Mouse (Mus musculus) midbrain, embryonic 13.5 days (tissue): ENCODE results near the gene Borcs7. TPM values are rescaled to one million over a fixed set of nuclear protein-coding genes. Genes with fewer than 3 reads are reported as not detected.

Source experiments
- ATAC-seq: fragments of 200-750 bp; cut with Nextera tagmentation; 2 replicates; pipeline ENCODE4 v1.8.0; 2017; ENCODE audit warnings: mild to moderate bottlenecking, moderate TSS enrichment, moderate library complexity
- H3K27ac ChIP-seq: fragments of 300-500 bp; sonication (generic); 2 replicates; pipeline ENCODE4 v1.5.1; 2015; ENCODE audit warnings: inconsistent platforms, mild to moderate bottlenecking, moderate library complexity
- H3K27me3 ChIP-seq: fragments of 300-500 bp; sonication (generic); 2 replicates; pipeline ENCODE4 v1.6.1; 2015; ENCODE audit warnings: mild to moderate bottlenecking, inconsistent platforms
- H3K36me3 ChIP-seq: fragments of 300-500 bp; sonication (generic); 2 replicates; pipeline ENCODE4 v1.6.1; 2015; ENCODE audit warnings: mild to moderate bottlenecking, inconsistent platforms
- H3K4me1 ChIP-seq: fragments of 300-500 bp; sonication (generic); replicated peaks from 2 replicates; pipeline ENCODE4 v1.6.1; 2015; ENCODE audit warnings: inconsistent platforms
- H3K4me2 ChIP-seq: fragments of 300-500 bp; sonication (generic); replicated peaks from 2 replicates; pipeline ENCODE4 v1.6.1; 2015; ENCODE audit warnings: moderate library complexity, mild to moderate bottlenecking, inconsistent platforms
- H3K4me3 ChIP-seq: fragments of 300-500 bp; sonication (generic); replicated peaks from 2 replicates; pipeline ENCODE4 v1.5.1; 2015; ENCODE audit warnings: mild to moderate bottlenecking, inconsistent platforms
- H3K9ac ChIP-seq: fragments of 300-500 bp; sonication (generic); replicated peaks from 2 replicates; pipeline ENCODE4 v1.6.1; 2015; ENCODE audit warnings: mild to moderate bottlenecking, inconsistent platforms
- H3K9me3 ChIP-seq: fragments of 300-500 bp; sonication (generic); 2 replicates; pipeline ENCODE4 v1.6.1; 2016; ENCODE audit warnings: mild to moderate bottlenecking, inconsistent platforms
- WGBS: fragments of 180-500 bp; shearing (Covaris S2); methylation state at CpG from one replicate; pipeline ENCODE4 v1.1.7; 2015; 5-methylcytosine and 5-hydroxymethylcytosine counted together
- polyA plus RNA-seq: library from polyadenylated mRNA; unstranded; fragments of >200 nt; fragmentation: Nextera tagmentation; extraction: Ambion mirVana; gene quantifications from 2 replicates; pipeline ENCODE4 v1.2.1, GENCODE M21; 2015

Gene Borcs7
- polyA plus RNA-seq, 1 experiment from 2014 or later, result 20.1 TPM

DNA sequence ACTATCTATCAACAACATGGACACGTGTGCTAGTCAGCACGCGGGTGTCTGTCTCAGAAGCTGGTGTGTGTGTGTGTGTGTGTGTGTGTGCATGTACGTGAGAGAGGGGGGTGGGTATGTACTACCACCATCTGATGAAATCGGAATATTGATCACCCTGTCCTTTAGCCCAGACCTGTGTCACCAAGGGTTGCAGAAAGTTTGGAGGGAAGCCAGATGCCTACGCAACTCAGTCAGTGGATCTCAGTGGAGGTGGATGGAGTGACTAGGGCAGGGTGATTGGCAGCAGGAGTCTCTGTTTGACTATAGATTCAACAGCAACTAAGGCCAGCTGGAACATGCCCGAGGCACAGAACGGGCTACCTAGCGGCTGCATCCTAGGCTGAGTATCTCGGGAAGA lies 21.4 kb upstream of the Borcs7 start:
- Histone ChIP-seq H3K27ac (no peak overlapping the region), H3K4me2 (no peak overlapping the region), H3K4me1 (peaks cover 7% of the 10 kb centered on the region), H3K9me3 (no peaks in the 10 kb centered on the region), H3K4me3 (no peak overlapping the region), H3K36me3 (no peaks in the 10 kb centered on the region), H3K9ac (no peak overlapping the region), H3K27me3 (no peaks in the 10 kb centered on the region)
- ATAC-seq, result no peak
- WGBS, result 88% methylated on average over 10 of the region's 10 CpGs

DNA sequence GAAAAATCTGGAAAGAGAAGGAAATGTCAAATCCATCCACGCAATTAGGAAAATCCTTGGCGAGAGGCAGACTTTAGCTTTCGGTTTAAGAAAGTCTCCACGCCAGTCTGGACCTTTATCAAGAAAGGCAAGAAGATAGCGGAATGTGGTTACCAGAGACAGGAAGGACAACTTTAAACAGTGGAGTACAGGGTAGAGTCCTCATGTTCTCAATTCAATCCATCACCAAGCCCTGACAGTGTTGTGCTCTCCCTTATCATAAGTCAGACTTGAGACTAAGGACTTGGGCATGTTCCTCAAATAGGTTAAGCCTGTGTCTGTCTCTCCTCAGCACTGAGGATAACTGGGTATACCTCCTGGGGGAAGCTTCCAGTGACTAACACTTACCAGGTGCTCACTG lies 19.9 kb upstream of the Borcs7 start:
- Histone ChIP-seq H3K4me1 (peaks cover 7% of the 10 kb centered on the region), H3K9ac (no peak overlapping the region), H3K27me3 (no peaks in the 10 kb centered on the region), H3K27ac (no peak overlapping the region), H3K9me3 (no peaks in the 10 kb centered on the region), H3K36me3 (no peaks in the 10 kb centered on the region), H3K4me2 (no peak overlapping the region), H3K4me3 (no peak overlapping the region)
- ATAC-seq, result no peak
- WGBS, result 87% methylated on average over 5 of the region's 5 CpGs

DNA sequence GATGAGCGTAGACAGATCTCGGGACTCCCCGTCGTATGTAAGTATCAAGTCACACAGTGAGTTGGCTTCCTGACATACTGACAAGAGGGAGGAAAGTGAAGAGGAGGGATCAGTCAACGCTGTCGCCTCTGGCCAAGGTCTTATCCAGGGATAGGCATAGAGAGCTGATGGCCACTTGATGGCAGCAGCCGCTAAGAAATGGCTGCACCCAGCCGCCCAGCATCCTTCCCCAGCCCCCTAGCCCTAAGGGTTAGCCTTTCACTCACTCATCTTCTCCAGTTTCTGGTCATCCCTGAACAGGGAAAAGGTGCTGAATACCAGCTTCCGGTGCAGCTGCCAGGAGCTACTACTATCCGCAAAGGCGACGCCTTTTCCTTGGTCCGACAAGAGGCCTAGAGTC lies 19.0 kb upstream of the Borcs7 start:
- peak; percentile 88 for ATAC-seq
- Histone ChIP-seq H3K9me3 (no peaks in the 10 kb centered on the region), H3K27ac (no peak overlapping the region), H3K4me2 (no peak overlapping the region), H3K4me3 (no peak overlapping the region), H3K36me3 (no peaks in the 10 kb centered on the region), H3K9ac (no peak overlapping the region), H3K4me1 (peaks cover 2% of the 10 kb centered on the region), H3K27me3 (no peaks in the 10 kb centered on the region)
- WGBS, result 30% methylated on average over 13 of the region's 13 CpGs

DNA sequence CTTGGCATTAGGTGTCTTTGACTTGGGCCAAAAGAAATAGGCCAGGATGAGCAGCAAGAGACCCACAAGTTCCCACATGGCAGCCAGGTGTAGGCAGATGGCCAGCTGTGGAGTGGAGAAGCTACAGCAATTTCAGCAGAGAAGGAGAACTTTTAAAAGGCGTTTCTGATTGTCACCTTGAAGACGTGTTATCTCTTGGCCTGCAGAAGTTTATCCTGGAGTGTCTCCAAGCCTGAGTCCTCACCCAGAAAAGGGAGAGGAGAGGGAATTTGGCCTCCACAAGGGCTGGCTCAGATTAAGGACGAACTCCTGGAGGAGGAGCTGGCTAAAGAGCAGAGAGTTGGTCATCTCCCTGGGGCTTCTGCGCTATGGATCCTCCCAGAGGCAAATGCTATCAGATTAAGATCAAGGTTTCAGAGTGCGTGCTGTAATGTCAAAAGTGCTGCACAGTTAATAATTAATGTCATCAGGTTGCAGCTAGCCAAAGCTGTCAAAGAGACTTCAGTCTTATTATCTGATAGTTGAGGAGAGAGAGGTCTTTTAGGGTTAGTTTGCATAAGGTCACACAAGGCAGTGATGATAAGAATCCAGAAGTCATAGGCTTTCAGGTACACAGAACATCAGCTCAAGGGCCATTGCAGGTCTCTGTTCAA lies 16.8 kb upstream of the Borcs7 start, which contains the start of gene Cyp17a1:
Cyp17a1 (minus strand) TSS at position 407 of the 653 bp plus-strand sequence.
- 82% methylated on average over 5 of the region's 5 CpGs for WGBS
- no peaks in the 10 kb centered on the region for H3K9me3 ChIP-seq
- H3K9ac ChIP-seq, result no peak within 1 kb of the TSS
- ATAC-seq, result no peak
- no peak within 1 kb of the TSS for H3K4me3 ChIP-seq
- H3K27me3 ChIP-seq, result no peaks in the 10 kb centered on the region
- no peak within 1 kb of the TSS for H3K27ac ChIP-seq
- H3K36me3 ChIP-seq, result no peaks in the 10 kb centered on the region
- no peak within 1 kb of the TSS for H3K4me2 ChIP-seq
- no peaks in the 10 kb centered on the region for H3K4me1 ChIP-seq

- Histone ChIP-seq H3K9me3 (no peaks in the 10 kb centered on the region), H3K27ac (no peak overlapping the region), H3K27me3 (no peaks in the 10 kb centered on the region), H3K9ac (no peak overlapping the region), H3K36me3 (no peaks in the 10 kb centered on the region), H3K4me2 (no peak overlapping the region), H3K4me3 (no peak overlapping the region), H3K4me1 (no peaks in the 10 kb centered on the region)
- ATAC-seq, result no peak
- WGBS, result 82% methylated on average over 3 of the region's 3 CpGs
Measured at GRCm38 (mm10) chr19:46675641-46676040, 14.1 kb upstream of the Borcs7 start.

- no peak overlapping the region for H3K4me2 ChIP-seq
Measured at GRCm38 (mm10) chr19:46679720-46680383, 9.9 kb upstream of the Borcs7 start.

DNA sequence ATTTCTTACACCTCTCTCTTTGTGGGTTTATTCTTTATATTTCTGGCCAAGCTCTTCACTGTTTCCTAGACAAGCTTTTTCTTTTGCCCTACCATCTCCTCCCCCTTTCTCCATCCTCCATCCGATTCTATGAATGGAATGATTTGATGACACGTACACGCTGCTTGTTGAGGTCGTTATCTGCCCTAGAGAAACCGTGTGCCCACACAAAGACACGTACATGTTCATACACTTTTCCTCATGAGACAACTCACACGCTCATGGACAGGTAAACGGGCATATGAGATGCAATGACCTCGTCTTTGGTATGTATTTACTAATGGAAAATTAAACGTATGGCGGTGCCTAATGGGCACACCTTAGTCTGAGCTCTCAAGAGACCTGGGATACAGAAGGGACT lies 681 bp downstream of the Borcs7 start:
- 77% methylated on average over 11 of the region's 11 CpGs for WGBS
- no peaks in the 10 kb centered on the region for H3K27me3 ChIP-seq
- peaks cover 12% of the 10 kb centered on the region for H3K4me1 ChIP-seq

More at GRCm38 (mm10) chr19:46679720-46680383, 9.9 kb upstream of the Borcs7 start:
- no peak for ATAC-seq
- Histone ChIP-seq H3K9me3 (no peaks in the 10 kb centered on the region), H3K27me3 (no peaks in the 10 kb centered on the region), H3K4me3 (no peak overlapping the region), H3K27ac (no peak overlapping the region), H3K36me3 (no peaks in the 10 kb centered on the region), H3K9ac (no peak overlapping the region), H3K4me1 (no peaks in the 10 kb centered on the region)
- 76% methylated on average over 12 of the region's 12 CpGs for WGBS

DNA sequence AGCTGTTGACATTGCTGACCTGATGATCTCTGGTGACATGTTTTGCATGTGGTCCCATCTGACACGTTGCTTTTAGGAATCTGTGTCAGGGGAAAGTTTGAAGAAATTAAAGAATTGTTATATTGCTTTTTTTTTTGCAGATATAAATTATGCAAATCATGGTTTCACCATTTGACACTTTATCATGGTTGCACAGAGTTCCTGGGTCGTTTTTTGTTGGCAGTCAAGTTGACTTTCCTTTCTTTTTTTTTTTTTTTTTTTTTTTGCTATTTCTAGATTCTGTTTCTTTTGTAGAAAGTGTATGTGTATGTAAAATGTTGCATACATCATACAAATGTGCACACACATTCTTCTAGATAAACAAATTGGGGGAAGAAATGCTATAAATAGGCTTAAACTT lies 1.4 kb downstream of the Borcs7 start:
- Histone ChIP-seq H3K4me1 (peaks cover 12% of the 10 kb centered on the region), H3K9ac (no peak overlapping the region), H3K4me2 (peak overlapping the region; percentile 63), H3K4me3 (no peak overlapping the region), H3K27me3 (no peaks in the 10 kb centered on the region), H3K9me3 (no peaks in the 10 kb centered on the region), H3K36me3 (peaks cover 12% of the 10 kb centered on the region), H3K27ac (no peak overlapping the region)
- ATAC-seq, result no peak
- WGBS, result 85% methylated on average over 2 of the region's 2 CpGs

More for the DNA sequence above, 681 bp downstream of the Borcs7 start:
- Histone ChIP-seq H3K36me3 (peaks cover 12% of the 10 kb centered on the region), H3K27ac (peak overlapping the region; percentile 81), H3K4me3 (peak overlapping the region; percentile 70), H3K4me2 (peak overlapping the region; percentile 63), H3K9me3 (no peaks in the 10 kb centered on the region), H3K9ac (peak overlapping the region; percentile 87)
- peak; percentile 41 for ATAC-seq

- H3K4me3 ChIP-seq, result no peak overlapping the region
- H3K4me2 ChIP-seq, result no peak overlapping the region
- H3K27ac ChIP-seq, result no peak overlapping the region
- no peak for ATAC-seq
- no peak overlapping the region for H3K9ac ChIP-seq
- peaks cover 19% of the 10 kb centered on the region for H3K36me3 ChIP-seq
- WGBS, result 90% methylated on average over 4 of the region's 4 CpGs
- H3K9me3 ChIP-seq, result no peaks in the 10 kb centered on the region
- no peaks in the 10 kb centered on the region for H3K27me3 ChIP-seq
- peaks cover 12% of the 10 kb centered on the region for H3K4me1 ChIP-seq
Measured at GRCm38 (mm10) chr19:46693146-46693545, 3.4 kb downstream of the Borcs7 start.

GRCm38 (mm10) chr19:46696482-46696881 lies 6.8 kb downstream of the Borcs7 start:
- H3K4me1 ChIP-seq, result no peaks in the 10 kb centered on the region
- ATAC-seq, result no peak
- 91% methylated on average over 8 of the region's 8 CpGs for WGBS

DNA sequence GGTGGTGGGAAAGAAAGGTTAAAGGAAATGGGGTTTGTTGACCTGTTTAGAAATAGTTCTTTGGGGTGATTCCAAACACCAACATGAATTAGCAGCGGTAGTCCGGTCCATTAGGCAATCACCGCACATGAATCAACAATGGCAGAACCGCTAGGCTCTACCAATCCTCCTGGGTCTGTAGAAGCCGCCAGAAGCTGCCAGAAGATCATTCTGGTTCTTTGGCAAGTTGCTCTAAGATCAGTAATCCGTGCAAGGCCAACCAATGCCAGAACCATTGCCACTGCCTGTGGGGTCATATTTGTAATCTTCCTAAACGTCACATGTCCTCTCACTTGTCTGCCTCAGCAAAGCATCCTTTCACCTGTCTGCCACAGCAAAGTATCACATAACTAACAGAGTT lies 7.2 kb downstream of the Borcs7 start:
- WGBS, result 88% methylated on average over 7 of the region's 7 CpGs
- Histone ChIP-seq H3K9me3 (no peaks in the 10 kb centered on the region), H3K9ac (no peak overlapping the region), H3K4me2 (no peak overlapping the region), H3K36me3 (peaks cover 34% of the 10 kb centered on the region), H3K27me3 (no peaks in the 10 kb centered on the region), H3K4me3 (no peak overlapping the region), H3K27ac (no peak overlapping the region), H3K4me1 (no peaks in the 10 kb centered on the region)
- no peak for ATAC-seq

More at GRCm38 (mm10) chr19:46696482-46696881, 6.8 kb downstream of the Borcs7 start:
- no peaks in the 10 kb centered on the region for H3K27me3 ChIP-seq
- no peaks in the 10 kb centered on the region for H3K9me3 ChIP-seq
- no peak overlapping the region for H3K27ac ChIP-seq
- H3K4me2 ChIP-seq, result no peak overlapping the region
- no peak overlapping the region for H3K9ac ChIP-seq
- H3K36me3 ChIP-seq, result peaks cover 30% of the 10 kb centered on the region
- no peak overlapping the region for H3K4me3 ChIP-seq

- H3K4me2 ChIP-seq, result no peak overlapping the region
- H3K27ac ChIP-seq, result no peak overlapping the region
Measured at GRCm38 (mm10) chr19:46697840-46698517, 8.3 kb downstream of the Borcs7 start.

More at GRCm38 (mm10) chr19:46697840-46698517, 8.3 kb downstream of the Borcs7 start:
- Histone ChIP-seq H3K4me3 (no peak overlapping the region), H3K9ac (no peak overlapping the region), H3K9me3 (no peaks in the 10 kb centered on the region), H3K4me1 (no peaks in the 10 kb centered on the region), H3K27me3 (no peaks in the 10 kb centered on the region), H3K36me3 (peaks cover 37% of the 10 kb centered on the region)
- no peak for ATAC-seq
- 48% methylated on average over 19 of the region's 19 CpGs for WGBS
